In genomic region chr2:153583641-153584049, GRCm38 (mm10) we compare ENCODE assay signal across 8 mouse cellular contexts. TPM values are rescaled to one million over a fixed set of nuclear protein-coding genes. Genes with fewer than 3 reads are reported as not detected.
DNase-seq lines count a peak whose midpoint lies in the region; ATAC-seq and TF ChIP-seq lines count a peak whose summit lies in the region.

No protein-coding gene starts in this region.

- no peaks in the 10 kb centered on the region for H3K36me3 ChIP-seq in forebrain, embryonic 10.5 days (replicated peaks)
- H3K36me3 ChIP-seq in forebrain, embryonic 15.5 days = no peaks in the 10 kb centered on the region
- no peaks in the 10 kb centered on the region for H3K36me3 ChIP-seq in neural tube, embryonic 13.5 days
- no peaks in the 10 kb centered on the region for H3K36me3 ChIP-seq in intestine, postnatal 0 days (ENCODE audit: control insufficient read depth, insufficient read depth)

- 43% methylated on average over 14 of the region's 14 CpGs for WGBS in forebrain, embryonic 10.5 days
- WGBS in forebrain, embryonic 15.5 days = 30% methylated on average over 14 of the region's 14 CpGs
- 57% methylated on average over 14 of the region's 14 CpGs for WGBS in neural tube, embryonic 13.5 days
- 62% methylated on average over 14 of the region's 14 CpGs for WGBS in intestine, postnatal 0 days

- peaks cover 37% of the 10 kb centered on the region for H3K27me3 ChIP-seq in forebrain, embryonic 10.5 days (ENCODE audit: poor library complexity, severe bottlenecking)
- no peaks in the 10 kb centered on the region for H3K27me3 ChIP-seq in forebrain, embryonic 15.5 days
- H3K27me3 ChIP-seq in neural tube, embryonic 13.5 days = no peaks in the 10 kb centered on the region
- no peaks in the 10 kb centered on the region for H3K27me3 ChIP-seq in intestine, postnatal 0 days (replicated peaks; ENCODE audit: control insufficient read depth, insufficient read depth, low read length)

- H3K4me3 ChIP-seq in forebrain, embryonic 10.5 days = no peak overlapping the region
- H3K4me3 ChIP-seq in forebrain, embryonic 15.5 days = no peak overlapping the region
- no peak overlapping the region for H3K4me3 ChIP-seq in neural tube, embryonic 13.5 days
- H3K4me3 ChIP-seq in intestine, postnatal 0 days (ENCODE audit: low read depth, low read length) = no peak overlapping the region

- no peak for DNase-seq in forebrain, embryonic 10.5 days (ENCODE audit: extremely low spot score, low spot score)
- DNase-seq in neural tube, embryonic 10.5 days (ENCODE audit: extremely low spot score, low spot score) = no peak
- no peak for DNase-seq in cerebellum, adult 8-10 months
- DNase-seq in natural killer cell, adult 2 months (ENCODE audit: low spot score in 2 of 2) = no peak

- peaks cover 48% of the 10 kb centered on the region for H3K4me1 ChIP-seq in forebrain, embryonic 10.5 days
- H3K4me1 ChIP-seq in forebrain, embryonic 15.5 days = peaks cover 9% of the 10 kb centered on the region
- H3K4me1 ChIP-seq in neural tube, embryonic 13.5 days (replicated peaks) = peaks cover 20% of the 10 kb centered on the region
- H3K4me1 ChIP-seq in intestine, postnatal 0 days (replicated peaks; ENCODE audit: control insufficient read depth, insufficient read depth, low read length) = peaks cover 10% of the 10 kb centered on the region

- TF ChIP-seq CTCF in intestine, postnatal 0 days (IDR thresholded peaks at IDR 0.05; ENCODE audit: low read depth) = no peak

- peak overlapping the region; percentile 76 for H3K27ac ChIP-seq in forebrain, embryonic 10.5 days
- no peak overlapping the region for H3K27ac ChIP-seq in forebrain, embryonic 15.5 days (replicated peaks)
- H3K27ac ChIP-seq in neural tube, embryonic 13.5 days (replicated peaks) = no peak overlapping the region
- peak overlapping the region; percentile 21; the same call in 1 of the 2 replicates for H3K27ac ChIP-seq in intestine, postnatal 0 days (ENCODE audit: low read depth, low read length)

- no peak for ATAC-seq in forebrain, embryonic 15.5 days (replicated peaks)
- ATAC-seq in neural tube, embryonic 13.5 days (ENCODE audit: low read depth) = 0 out of 2 replicates have a peak, but pooled peaks have one; percentile 29
- no peak for ATAC-seq in intestine, postnatal 0 days
- peak; percentile 89 for ATAC-seq in megakaryocyte-erythroid progenitor cell, adult 5-6 weeks (replicated peaks; ENCODE audit: low FRiP score, low TSS enrichment, poor library complexity, severe bottlenecking)

- H3K9me3 ChIP-seq in forebrain, embryonic 10.5 days = no peaks in the 10 kb centered on the region
- H3K9me3 ChIP-seq in forebrain, embryonic 15.5 days = no peaks in the 10 kb centered on the region
- H3K9me3 ChIP-seq in neural tube, embryonic 13.5 days = no peaks in the 10 kb centered on the region
- no peaks in the 10 kb centered on the region for H3K9me3 ChIP-seq in intestine, postnatal 0 days (ENCODE audit: control insufficient read depth)

- H3K9ac ChIP-seq in forebrain, embryonic 15.5 days (replicated peaks) = no peak overlapping the region
- no peak overlapping the region for H3K9ac ChIP-seq in neural tube, embryonic 13.5 days
- H3K9ac ChIP-seq in intestine, postnatal 0 days (ENCODE audit: low read depth, low read length) = no peak overlapping the region

- H3K4me2 ChIP-seq in forebrain, embryonic 15.5 days (replicated peaks) = no peak overlapping the region
- no peak overlapping the region for H3K4me2 ChIP-seq in neural tube, embryonic 13.5 days
- H3K4me2 ChIP-seq in intestine, postnatal 0 days (replicated peaks; ENCODE audit: low read depth) = 0 out of 2 replicates have a peak overlapping the region, but pooled peaks have one; percentile 43

RNA-seq across cellular contexts. Expression of gene Commd7, which starts 48.9 kb away (rescaled TPM):
- polyA plus RNA-seq in forebrain, embryonic 10.5 days (2016; fragmentation: Nextera tagmentation; extraction: Ambion mirVana) = 66.2 and 71.8 TPM in 2 replicates
- 98.7 and 104 TPM in 2 replicates for polyA plus RNA-seq in forebrain, embryonic 15.5 days (2015; fragmentation: Nextera tagmentation; extraction: Ambion mirVana)
- polyA plus RNA-seq in neural tube, embryonic 13.5 days (2015; fragmentation: Nextera tagmentation; extraction: Ambion mirVana) = 84.6 and 85.9 TPM in 2 replicates
- 74.8 and 84.7 TPM in 2 replicates for polyA plus RNA-seq in intestine, postnatal 0 days (2015; fragmentation: Nextera tagmentation; extraction: Ambion mirVana)
- total RNA-seq in megakaryocyte-erythroid progenitor cell, adult 5-6 weeks (2014; fragmentation: Nextera tagmentation) = 25.8 and 35.8 TPM in 2 replicates
- total RNA-seq in megakaryocyte-erythroid progenitor cell, adult 5-6 weeks (2017) = 22.3 and 24.1 TPM in 2 replicates

RNA-seq across cellular contexts. Expression of gene Nol4l, which starts 53.9 kb away (rescaled TPM):
- polyA plus RNA-seq in forebrain, embryonic 10.5 days (2016; fragmentation: Nextera tagmentation; extraction: Ambion mirVana) = 11.7 and 12.3 TPM in 2 replicates
- 44.1 and 44.8 TPM in 2 replicates for polyA plus RNA-seq in forebrain, embryonic 15.5 days (2015; fragmentation: Nextera tagmentation; extraction: Ambion mirVana)
- polyA plus RNA-seq in neural tube, embryonic 13.5 days (2015; fragmentation: Nextera tagmentation; extraction: Ambion mirVana) = 40.8 and 43.3 TPM in 2 replicates
- 21.9 and 25.2 TPM in 2 replicates for polyA plus RNA-seq in intestine, postnatal 0 days (2015; fragmentation: Nextera tagmentation; extraction: Ambion mirVana)
- total RNA-seq in megakaryocyte-erythroid progenitor cell, adult 5-6 weeks (2014; fragmentation: Nextera tagmentation) = 10.4 and 13.8 TPM in 2 replicates
- total RNA-seq in megakaryocyte-erythroid progenitor cell, adult 5-6 weeks (2017) = 4.2 and 13.3 TPM in 2 replicates

Comparison
In these comparisons a context has a peak if more than half of its experiments do, and no peak if none do; other contexts are left out.
1. H3K27ac ChIP-seq: peak in forebrain, embryonic 10.5 days (single experiment) and intestine, postnatal 0 days (single experiment); none in forebrain, embryonic 15.5 days (single experiment) and neural tube, embryonic 13.5 days (single experiment).
2. ATAC-seq: peak in neural tube, embryonic 13.5 days (single experiment) and megakaryocyte-erythroid progenitor cell, adult 5-6 weeks (single experiment); none in forebrain, embryonic 15.5 days (single experiment) and intestine, postnatal 0 days (single experiment).